Mouse (Mus musculus) forebrain, embryonic 12.5 days (tissue): Measurements from ENCODE around the gene Mymx. TPM values are rescaled to one million over a fixed set of nuclear protein-coding genes. Genes with fewer than 3 reads are reported as not detected.

ENCODE experiments used
- ATAC-seq: fragments of 200-750 bp; cut with Nextera tagmentation; 2 replicates; pipeline ENCODE4 v1.8.0; 2017; ENCODE audit warnings: moderate TSS enrichment; ENCODE audit not compliant: low FRiP score
- H3K27ac ChIP-seq: fragments of 300-500 bp; sonication (generic); 2 replicates; pipeline ENCODE4 v1.5.1; 2016; ENCODE audit warnings: mild to moderate bottlenecking
- H3K27me3 ChIP-seq: fragments of 300-500 bp; sonication (generic); 2 replicates; pipeline ENCODE4 v1.6.1; 2016; ENCODE audit warnings: mild to moderate bottlenecking
- H3K36me3 ChIP-seq: fragments of 300-500 bp; sonication (generic); replicated peaks from 2 replicates; pipeline ENCODE4 v1.6.1; 2016; ENCODE audit warnings: mild to moderate bottlenecking
- H3K4me1 ChIP-seq: fragments of 300-500 bp; sonication (generic); 2 replicates; pipeline ENCODE4 v1.6.1; 2016
- H3K4me2 ChIP-seq: fragments of 300-500 bp; sonication (generic); 2 replicates; pipeline ENCODE4 v1.6.1; 2016; ENCODE audit warnings: mild to moderate bottlenecking, moderate library complexity
- H3K4me3 ChIP-seq: fragments of 300-500 bp; sonication (generic); replicated peaks from 2 replicates; pipeline ENCODE4 v1.5.1; 2016; ENCODE audit warnings: mild to moderate bottlenecking
- H3K9ac ChIP-seq: fragments of 300-500 bp; sonication (generic); 2 replicates; pipeline ENCODE4 v1.6.1; 2016; ENCODE audit warnings: mild to moderate bottlenecking
- H3K9me3 ChIP-seq: fragments of 300-500 bp; sonication (generic); 2 replicates; pipeline ENCODE4 v1.6.1; 2016
- WGBS: fragments of 180-500 bp; shearing (Covaris S2); methylation state at CpG from one replicate; pipeline ENCODE4 v1.1.7; 2016; 5-methylcytosine and 5-hydroxymethylcytosine counted together
- polyA plus RNA-seq: library from polyadenylated mRNA; unstranded; fragments of >200 nt; fragmentation: Nextera tagmentation; extraction: Ambion mirVana; gene quantifications from 2 replicates; pipeline ENCODE4 v1.2.1, GENCODE M21; 2016

The Mymx gene
- polyA plus RNA-seq, 1 experiment from 2014 or later = 0.24 TPM

GRCm38 (mm10) chr17:45551816-45552451, 50.0 kb downstream of the Mymx start:
- no peak overlapping the region for H3K4me2 ChIP-seq
- H3K9me3 ChIP-seq = no peaks in the 10 kb centered on the region
- 2% methylated on average over 8 of the region's 8 CpGs for WGBS
- H3K27me3 ChIP-seq = peaks cover 56% of the 10 kb centered on the region
- ATAC-seq = 0 out of 2 replicates have a peak, but pooled peaks have one; percentile 12
- H3K36me3 ChIP-seq = peaks cover under 1% of the 10 kb centered on the region; the same call in 1 of the 2 replicates
- H3K9ac ChIP-seq = no peak overlapping the region
- no peak overlapping the region for H3K4me3 ChIP-seq
- no peak overlapping the region; the same call in 1 of the 2 replicates for H3K27ac ChIP-seq
- H3K4me1 ChIP-seq = peaks cover 56% of the 10 kb centered on the region

GRCm38 (mm10) chr17:45551249-45551796, 50.6 kb downstream of the Mymx start:
- no peak overlapping the region for H3K4me3 ChIP-seq
- H3K27ac ChIP-seq = 0 out of 2 replicates have a peak overlapping the region, but pooled peaks have one; percentile 14
- ATAC-seq = no peak
- H3K4me1 ChIP-seq = peaks cover 50% of the 10 kb centered on the region
- H3K4me2 ChIP-seq = no peak overlapping the region
- H3K9me3 ChIP-seq = no peaks in the 10 kb centered on the region
- H3K36me3 ChIP-seq = peaks cover 7% of the 10 kb centered on the region; the same call in 1 of the 2 replicates
- no peak overlapping the region for H3K9ac ChIP-seq
- H3K27me3 ChIP-seq = peaks cover 56% of the 10 kb centered on the region
- 52% methylated on average over 7 of the region's 7 CpGs for WGBS

Other genes starting within 250 kb of the Mymx start
- 79.9 and 82.6 TPM in 2 replicates for gene Cdc5l, start 168.4 kb downstream of the Mymx start, polyA plus RNA-seq
- 1.1 and 1.8 TPM in 2 replicates for gene Spats1, start 126.7 kb downstream of the Mymx start, polyA plus RNA-seq
- gene Aars2, start 95.3 kb downstream of the Mymx start, polyA plus RNA-seq = 22.8 and 26.5 TPM in 2 replicates
- gene Tcte1, start 78.7 kb downstream of the Mymx start, polyA plus RNA-seq = 1.1 and 2.4 TPM in 2 replicates
- 8.5 and 13.4 TPM in 2 replicates for gene Tmem151b, start 52.4 kb downstream of the Mymx start, polyA plus RNA-seq
- gene Nfkbie, start 46.4 kb downstream of the Mymx start, polyA plus RNA-seq = 5.5 and 5.7 TPM in 2 replicates
- gene Slc35b2, start 38.2 kb downstream of the Mymx start, polyA plus RNA-seq = 91.0 and 91.7 TPM in 2 replicates
- gene Hsp90ab1, start 28.8 kb downstream of the Mymx start, polyA plus RNA-seq = 1,580 and 1,603 TPM in 2 replicates
- 50.2 and 52.0 TPM in 2 replicates for gene Slc29a1, start 2.5 kb downstream of the Mymx start, polyA plus RNA-seq
- gene Capn11, start 57.2 kb upstream of the Mymx start, polyA plus RNA-seq = 0.76 and 1.1 TPM in 2 replicates
- 98.8 and 112 TPM in 2 replicates for gene Mrpl14, start 84.2 kb upstream of the Mymx start, polyA plus RNA-seq
- 85.7 and 89.3 TPM in 2 replicates for gene Tmem63b, start 84.8 kb upstream of the Mymx start, polyA plus RNA-seq
- 0.83 TPM in 1 of 2 replicates, not detected in the other for gene 1600014C23Rik, start 131.7 kb upstream of the Mymx start, polyA plus RNA-seq